Mouse (Mus musculus): ENCODE measurements at regions not wholly inside any gene's neighbourhood (a gene's known extent, or its start where the extent isn't known, plus 50 kb on each side); places are given as distances from the start of the nearest gene placed in this dataset.

DNA sequence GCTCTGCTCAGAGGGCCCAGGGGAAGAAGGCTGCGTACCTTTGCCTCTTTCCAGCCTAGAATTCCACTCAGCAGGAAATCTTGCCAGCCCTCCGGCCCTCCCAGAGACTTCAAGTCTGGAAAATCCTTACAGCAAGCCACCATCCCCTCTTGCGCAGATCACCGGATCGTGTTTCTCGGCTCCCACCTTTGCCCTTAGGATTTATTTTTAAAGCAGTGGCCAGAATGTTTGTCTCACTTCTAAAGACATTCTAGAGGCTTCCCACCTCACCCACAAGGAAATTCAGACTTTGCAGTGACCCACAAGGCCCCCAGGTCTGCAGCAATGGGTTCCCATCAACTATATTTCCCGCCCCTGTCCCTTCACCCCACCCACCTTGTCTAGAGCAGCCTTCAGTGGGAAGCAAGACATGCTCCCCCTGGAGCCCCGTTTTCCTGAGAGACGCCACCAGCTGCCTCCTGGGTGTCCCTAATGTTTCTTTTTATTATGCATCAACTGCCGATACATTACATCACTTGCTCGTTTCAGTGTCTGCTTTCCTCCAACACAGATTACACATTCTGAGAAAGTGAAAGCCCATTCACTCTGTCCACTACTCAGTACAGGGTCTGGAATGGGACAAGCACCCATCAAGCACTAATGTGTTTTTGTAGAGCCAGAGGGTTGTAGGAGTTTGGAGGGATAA is 65.0 kb upstream of the Klf3 start:
- in situ Hi-C loops (cut with MboI, MseI) = no loop called here

DNA sequence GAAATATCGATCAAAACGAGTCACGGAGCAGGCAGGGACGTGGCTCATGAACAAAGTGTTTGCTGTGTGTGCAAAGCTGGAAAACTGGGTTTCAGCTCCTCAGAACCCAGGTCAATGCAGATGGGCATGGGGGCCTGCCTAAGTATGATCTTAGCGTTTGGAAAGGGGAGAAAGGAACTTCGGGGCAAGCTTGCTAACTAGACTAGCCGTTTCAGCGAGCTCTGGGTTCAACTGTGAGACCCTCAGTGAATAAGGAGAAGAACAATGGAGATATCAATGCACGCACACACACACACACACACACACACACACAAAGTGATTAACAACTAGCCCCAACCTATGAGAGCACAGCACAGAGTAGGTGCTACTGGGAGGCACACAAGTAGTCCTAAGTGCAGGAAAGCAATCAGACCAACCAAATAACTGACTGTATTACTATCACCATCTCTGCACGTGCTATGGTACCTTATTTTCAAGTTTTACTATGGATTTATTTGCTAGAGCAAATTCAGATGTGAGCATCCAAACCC is 64.3 kb upstream of the Klf3 start:
- in situ Hi-C loops (cut with MboI, MseI) = no loop called here

DNA sequence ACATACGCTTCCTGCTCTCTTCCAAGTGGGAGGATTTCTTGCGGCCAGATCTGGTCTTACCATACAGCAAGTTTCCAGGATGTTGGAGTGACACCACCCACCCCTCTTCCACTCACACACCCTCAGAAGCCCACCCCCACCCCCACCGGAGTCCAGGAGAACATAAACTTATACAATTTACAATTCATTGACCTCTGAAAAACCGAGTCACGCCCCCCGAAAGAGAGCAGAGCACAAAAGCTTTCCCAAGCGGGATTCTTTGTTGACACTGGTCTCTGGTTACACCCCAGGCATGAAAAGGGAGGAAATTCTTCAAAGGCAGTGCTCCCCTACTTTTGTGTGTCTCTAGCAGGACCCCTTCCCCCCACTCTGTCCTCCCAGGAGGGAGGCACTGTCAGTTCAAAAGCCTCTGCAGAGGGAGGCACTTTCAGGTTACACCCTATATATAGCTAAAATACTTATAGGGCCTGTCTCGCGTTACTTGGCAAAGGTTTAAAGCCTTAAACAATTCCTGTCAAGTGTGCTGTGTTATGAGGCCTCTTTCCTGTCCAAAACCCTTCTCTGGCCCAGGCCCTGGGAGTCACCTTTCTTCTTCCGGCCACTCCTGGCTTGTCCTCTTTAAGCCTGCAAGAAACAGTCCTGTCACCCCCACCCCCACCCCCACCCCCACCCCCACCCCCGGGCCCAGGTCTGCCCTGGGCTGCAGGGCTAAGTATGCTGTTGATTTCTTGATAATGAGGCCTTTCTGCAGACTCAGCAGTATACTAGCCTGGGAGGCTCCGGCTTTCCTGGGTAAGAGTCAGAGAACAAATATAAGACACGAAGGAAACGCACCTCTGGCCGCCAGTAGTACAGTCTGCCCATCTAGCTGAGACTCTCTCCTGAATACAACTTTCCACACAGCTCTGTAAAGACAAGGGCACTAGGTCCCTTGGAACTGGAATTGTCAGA is 63.6 kb upstream of the Klf3 start:
- in situ Hi-C loops (cut with MboI, MseI) = no loop called here

DNA sequence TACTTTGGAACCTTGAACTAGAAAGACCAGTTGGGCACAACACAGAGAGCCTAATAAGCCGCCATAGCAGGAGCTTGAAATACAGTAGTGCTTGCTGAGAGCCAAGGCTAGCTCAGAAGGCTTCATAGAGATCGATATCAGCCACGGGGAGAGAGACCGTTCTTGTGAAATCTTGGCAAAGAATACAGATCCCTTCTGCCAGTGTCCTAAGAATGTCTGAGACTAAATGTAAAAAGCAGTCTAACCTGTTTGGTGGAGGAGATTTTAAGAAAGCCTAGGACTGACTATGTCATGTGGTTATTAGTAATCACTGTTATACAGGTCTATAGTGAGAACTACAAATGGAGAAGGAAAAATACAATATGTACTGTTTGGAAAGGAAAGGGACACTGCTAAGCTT is 59.1 kb upstream of the Klf3 start:
- in situ Hi-C loops (cut with MboI, MseI) = no loop called here

DNA sequence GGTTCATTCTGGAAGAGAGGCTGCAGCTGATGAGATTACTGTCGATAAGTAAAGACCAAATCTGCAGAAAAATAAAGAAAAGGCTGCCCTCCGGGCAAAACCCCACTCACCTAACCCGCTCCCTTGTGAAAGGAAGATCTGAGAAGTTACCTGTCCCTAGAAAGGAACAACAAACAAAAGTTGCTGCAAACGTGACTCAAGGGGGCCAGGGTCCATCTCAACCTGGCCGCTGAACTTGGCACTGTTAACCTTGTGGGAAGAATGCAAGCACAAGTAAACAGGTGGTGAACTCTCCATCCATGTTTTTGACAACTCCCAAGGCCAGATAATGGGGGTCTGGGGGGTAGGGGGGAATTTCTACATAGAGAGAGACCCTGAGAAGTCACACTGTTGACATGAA is 58.7 kb upstream of the Klf3 start:
- in situ Hi-C loops (cut with MboI, MseI) = no loop called here

DNA sequence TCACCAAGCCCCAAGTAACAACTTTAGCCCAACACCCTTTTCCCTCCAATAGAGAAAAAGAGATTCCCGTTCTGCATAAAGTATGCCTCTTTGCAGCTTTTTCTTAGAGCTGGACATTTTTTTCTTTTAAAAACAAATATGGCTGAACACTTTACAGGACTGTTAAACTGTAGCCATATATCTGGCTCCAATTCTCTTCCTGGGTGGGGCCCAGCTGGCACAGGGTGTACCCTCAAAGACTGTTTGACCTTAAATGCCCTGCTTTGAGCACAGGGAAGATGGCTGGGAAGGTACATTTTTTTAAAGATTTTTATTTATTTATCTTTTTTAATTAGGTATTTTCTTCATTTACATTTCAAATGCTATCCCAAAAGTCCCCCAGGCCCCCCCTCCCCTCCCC is 55.7 kb upstream of the Klf3 start:
- in situ Hi-C loops (cut with MboI, MseI) = no loop called here

DNA sequence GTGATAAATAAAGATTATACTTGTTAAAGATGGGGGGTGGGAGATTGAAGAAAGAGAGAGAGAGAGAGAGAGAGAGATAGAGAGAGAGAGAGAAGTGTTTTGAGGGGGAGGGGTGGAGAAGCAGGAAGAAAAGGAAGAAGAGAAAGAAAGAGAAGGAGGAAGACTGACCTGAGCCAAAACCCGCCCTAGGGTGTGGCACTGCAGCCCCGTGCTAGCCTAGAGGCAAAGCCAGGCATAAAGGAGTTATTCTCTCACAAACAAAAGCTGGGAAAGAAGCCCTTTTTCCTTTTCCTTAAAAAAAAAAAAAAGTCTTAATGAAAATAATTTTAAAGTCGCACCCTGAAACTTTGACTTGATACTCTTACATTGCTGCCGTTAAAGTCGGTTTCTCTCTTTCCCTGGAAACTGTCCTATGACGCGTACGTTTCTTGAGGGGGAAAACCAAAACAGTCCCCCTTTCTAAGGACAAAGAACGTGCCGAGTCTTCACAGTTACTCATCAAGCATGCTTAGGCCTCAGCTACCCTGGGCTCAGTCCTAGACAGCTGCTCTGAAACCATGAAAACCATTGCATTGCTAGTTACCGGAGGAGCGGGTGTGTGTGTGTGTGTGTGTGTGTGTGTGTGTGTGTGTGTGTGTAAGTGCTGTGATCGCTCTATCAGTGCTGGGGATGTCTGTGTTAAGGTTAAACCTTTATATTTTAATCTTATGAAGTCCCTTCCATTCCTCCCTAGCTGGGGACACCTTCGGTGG is 53.6 kb upstream of the Klf3 start:
- in situ Hi-C loops (cut with MboI, MseI) = no loop called here

DNA sequence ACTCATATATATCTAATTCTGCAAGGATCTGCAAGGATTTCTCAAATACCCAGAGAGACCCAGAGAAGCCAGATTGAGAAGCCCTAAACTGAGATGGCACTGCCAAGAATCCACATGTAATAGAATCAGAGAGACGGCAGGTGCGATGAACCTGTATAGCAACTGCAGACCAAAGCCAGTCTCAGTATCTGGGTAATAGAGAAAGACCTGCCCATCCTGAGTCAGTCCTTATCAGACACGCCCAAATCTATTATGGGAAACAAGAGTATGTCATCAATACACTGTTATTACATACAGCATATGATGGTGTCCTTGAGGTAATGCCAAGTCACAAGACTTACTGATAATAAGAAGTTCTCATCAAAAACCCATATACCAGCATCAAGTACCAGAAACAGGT is 52.8 kb upstream of the Klf3 start:
- in situ Hi-C loops (cut with MboI, MseI) = no loop called here

DNA sequence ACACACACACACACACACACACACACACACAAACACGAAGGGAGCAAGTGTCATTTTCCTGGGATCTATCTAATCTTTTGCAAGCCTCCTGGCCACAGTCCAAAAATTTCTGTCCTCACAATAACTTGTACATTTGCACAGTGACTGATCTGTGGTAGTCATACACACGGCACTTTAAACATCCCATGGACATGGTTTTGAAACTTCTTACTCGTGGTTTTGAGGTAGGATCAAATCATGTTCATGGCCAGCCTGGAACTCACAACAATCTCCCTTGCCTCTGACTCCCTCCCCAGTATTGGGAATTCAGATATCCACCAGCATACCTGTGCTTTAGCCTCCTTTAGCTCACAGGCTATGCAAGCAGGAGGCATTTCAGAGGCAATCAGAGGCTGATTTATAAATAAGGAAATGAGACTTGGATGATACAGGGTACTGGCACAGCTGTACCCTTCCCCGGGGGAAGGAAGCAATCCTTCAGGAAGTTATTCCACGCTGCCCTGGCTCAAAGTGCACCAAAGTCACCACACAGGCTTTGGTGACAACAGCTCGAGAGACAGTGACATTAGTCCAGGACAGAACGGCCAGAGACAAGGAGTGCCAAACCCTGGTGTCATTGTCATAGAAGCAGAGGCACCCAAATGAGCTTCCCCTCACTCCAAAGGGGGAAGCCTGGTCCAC is 52.1 kb upstream of the Klf3 start:
- in situ Hi-C loops (cut with MboI, MseI) = no loop called here

DNA sequence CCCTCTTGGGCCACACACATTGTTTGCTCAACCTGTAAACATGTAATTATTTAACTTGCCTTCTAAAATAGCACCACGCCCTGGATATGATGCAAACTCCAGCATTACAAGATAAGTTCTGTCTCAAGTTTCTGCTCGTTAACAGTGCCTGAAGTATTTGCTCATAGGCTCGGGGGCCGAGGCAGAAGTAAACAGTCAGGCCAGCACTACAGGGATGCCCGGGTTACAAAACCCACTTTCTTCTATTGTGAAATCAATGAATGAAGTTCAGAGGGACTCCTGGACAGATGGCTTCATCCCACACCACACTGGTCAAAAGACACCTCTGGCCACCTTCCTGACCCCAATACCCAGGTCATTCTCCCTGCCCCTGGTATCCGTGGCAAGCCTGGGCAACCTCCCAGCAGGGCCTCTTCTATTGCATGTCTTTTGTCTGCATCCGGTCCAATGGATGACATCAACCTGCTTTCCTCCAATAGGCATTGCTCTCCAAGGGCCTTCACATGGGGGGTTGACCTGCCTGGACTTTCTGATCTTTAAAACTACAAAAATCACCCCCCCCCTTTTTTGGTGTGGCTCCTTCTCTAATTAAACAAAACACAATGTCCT is 49.9 kb upstream of the Klf3 start:
- in situ Hi-C loops (cut with MboI, MseI) = no loop called here

All from T-helper 1 cell (primary cell).